Mouse (Mus musculus) thymus, adult 2 months (tissue): ENCODE data around the gene Gm20388.

ENCODE experiments used
- CTCF ChIP-seq: fragments of 200-500 bp; IDR thresholded peaks from 2 replicates; pipeline ENCODE4 v1.5.1; 2012; ENCODE audit warnings: mild to moderate bottlenecking, control low read depth, low read length, moderate library complexity, borderline replicate concordance; ENCODE audit not compliant: control insufficient read depth, poor library complexity, insufficient read depth; ENCODE audit errors: extremely low read depth
- POLR2A ChIP-seq: fragments of 200-500 bp; IDR thresholded peaks from 2 replicates; pipeline ENCODE4 v1.6.1; 2012; ENCODE audit warnings: mild to moderate bottlenecking, low read length, control low read depth, moderate library complexity; ENCODE audit not compliant: control insufficient read depth, poor library complexity, insufficient read depth; ENCODE audit errors: extremely low read depth

GRCm38 (mm10) chr8:119967435-119967834 lies 56.8 kb downstream of the Gm20388 start:
- TF ChIP-seq CTCF (no peak), POLR2A (no peak)
